Mouse (Mus musculus): ENCODE data around the gene Acacb. TPM values are rescaled to one million over a fixed set of nuclear protein-coding genes. Genes with fewer than 3 reads are reported as not detected.

The Acacb gene
- polyA plus RNA-seq, 1 experiment from 2014 or later = 5.1 TPM

GRCm38 (mm10) chr5:114116586-114116985 is 29.7 kb upstream of the Acacb start:
- Histone ChIP-seq H3K36me3 (ENCODE audit: control insufficient read depth, insufficient read depth, low read length) (peaks cover 39% of the 10 kb centered on the region), H3K9me3 (replicated peaks; ENCODE audit: control insufficient read depth, low read length, poor library complexity, severe bottlenecking) (no peaks in the 10 kb centered on the region), H3K9ac (ENCODE audit: low read depth, low read length) (no peak overlapping the region), H3K27me3 (ENCODE audit: control insufficient read depth, insufficient read depth, low read depth, low read length) (no peaks in the 10 kb centered on the region), H3K4me3 (ENCODE audit: low read depth, low read length) (no peak overlapping the region), H3K4me1 (ENCODE audit: control insufficient read depth, insufficient read depth, low read length) (no peaks in the 10 kb centered on the region), H3K4me2 (ENCODE audit: low read length) (no peak overlapping the region), H3K27ac (ENCODE audit: low read length) (no peak overlapping the region)
- WGBS = 94% methylated on average over 7 of the region's 7 CpGs
- ATAC-seq = no peak

DNA sequence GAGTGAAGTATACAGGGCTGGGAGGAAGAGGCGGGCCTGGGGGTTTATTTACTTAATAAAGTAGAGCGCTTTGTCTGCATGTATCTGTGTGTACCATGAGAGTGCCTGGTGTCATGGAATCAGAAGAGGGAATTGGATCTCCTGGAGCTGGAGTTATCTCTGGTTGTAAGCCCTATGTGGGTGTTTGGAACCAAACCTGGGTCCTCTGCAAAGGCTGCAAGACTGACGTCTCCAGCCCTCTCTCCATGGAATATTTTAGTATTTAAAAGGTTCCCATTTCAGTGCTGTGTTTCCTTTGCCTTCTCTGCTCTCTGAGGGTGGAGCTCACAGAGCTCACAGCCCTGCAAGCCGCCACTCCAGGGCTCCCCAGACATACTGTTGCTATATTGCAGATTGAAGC is 26.5 kb upstream of the Acacb start:
- no peaks in the 10 kb centered on the region for H3K27me3 ChIP-seq (ENCODE audit: control insufficient read depth, insufficient read depth, low read depth, low read length)
- no peaks in the 10 kb centered on the region for H3K9me3 ChIP-seq (replicated peaks; ENCODE audit: control insufficient read depth, low read length, poor library complexity, severe bottlenecking)
- 91% methylated on average over 4 of the region's 4 CpGs for WGBS
- no peaks in the 10 kb centered on the region for H3K4me1 ChIP-seq (ENCODE audit: control insufficient read depth, insufficient read depth, low read length)
- H3K4me2 ChIP-seq (ENCODE audit: low read length) = no peak overlapping the region
- ATAC-seq = no peak
- no peak overlapping the region for H3K27ac ChIP-seq (ENCODE audit: low read length)
- H3K9ac ChIP-seq (ENCODE audit: low read depth, low read length) = no peak overlapping the region
- peaks cover 48% of the 10 kb centered on the region for H3K36me3 ChIP-seq (ENCODE audit: control insufficient read depth, insufficient read depth, low read length)
- H3K4me3 ChIP-seq (ENCODE audit: low read depth, low read length) = no peak overlapping the region

DNA sequence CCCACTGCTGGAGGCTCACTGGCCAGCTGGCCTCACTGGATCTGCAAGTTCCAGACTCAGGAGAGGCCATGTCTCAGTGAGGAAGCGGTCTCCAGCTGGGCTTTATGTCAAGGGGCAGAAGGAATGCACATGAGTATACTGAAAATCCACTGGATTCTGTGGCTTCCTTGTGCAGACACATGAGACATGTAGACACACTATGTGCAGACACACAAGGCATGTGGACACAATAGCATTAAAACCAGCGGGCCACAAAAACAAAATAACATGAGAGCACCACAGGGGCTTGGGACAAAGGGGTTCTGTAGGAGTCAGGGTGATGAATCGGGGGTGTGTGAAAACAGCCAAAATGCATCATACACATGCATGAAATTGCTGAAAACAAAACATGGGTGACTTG is 20.3 kb upstream of the Acacb start:
- 92% methylated on average over 3 of the region's 3 CpGs for WGBS
- ATAC-seq = no peak
- 0 out of 2 replicates have a peak, but pooled peaks cover 3% of the 10 kb centered on the region for H3K4me1 ChIP-seq (ENCODE audit: control insufficient read depth, insufficient read depth, low read length)
- H3K9me3 ChIP-seq (replicated peaks; ENCODE audit: control insufficient read depth, low read length, poor library complexity, severe bottlenecking) = no peaks in the 10 kb centered on the region
- H3K9ac ChIP-seq (ENCODE audit: low read depth, low read length) = no peak overlapping the region
- no peaks in the 10 kb centered on the region for H3K27me3 ChIP-seq (ENCODE audit: control insufficient read depth, insufficient read depth, low read depth, low read length)
- H3K27ac ChIP-seq (ENCODE audit: low read length) = no peak overlapping the region
- H3K4me2 ChIP-seq (ENCODE audit: low read length) = no peak overlapping the region
- H3K36me3 ChIP-seq (ENCODE audit: control insufficient read depth, insufficient read depth, low read length) = peaks cover 25% of the 10 kb centered on the region
- no peak overlapping the region for H3K4me3 ChIP-seq (ENCODE audit: low read depth, low read length)

- Histone ChIP-seq H3K4me3 (ENCODE audit: low read depth, low read length) (peak overlapping the region; percentile 61; the same call in 1 of the 2 replicates), H3K36me3 (ENCODE audit: control insufficient read depth, insufficient read depth, low read length) (peaks cover 20% of the 10 kb centered on the region), H3K9ac (ENCODE audit: low read depth, low read length) (no peak overlapping the region), H3K27ac (ENCODE audit: low read length) (no peak overlapping the region), H3K9me3 (replicated peaks; ENCODE audit: control insufficient read depth, low read length, poor library complexity, severe bottlenecking) (no peaks in the 10 kb centered on the region), H3K27me3 (ENCODE audit: control insufficient read depth, insufficient read depth, low read depth, low read length) (no peaks in the 10 kb centered on the region), H3K4me2 (ENCODE audit: low read length) (peak overlapping the region; percentile 90; the same call in 1 of the 2 replicates), H3K4me1 (ENCODE audit: control insufficient read depth, insufficient read depth, low read length) (peaks cover 5% of the 10 kb centered on the region)
- ATAC-seq = no peak
- WGBS = 89% methylated on average over 7 of the region's 7 CpGs
Measured at GRCm38 (mm10) chr5:114126499-114127244, 19.7 kb upstream of the Acacb start.

GRCm38 (mm10) chr5:114127374-114128349 is 18.7 kb upstream of the Acacb start, which contains the start of gene Alkbh2:
Gene Alkbh2 (minus strand): TSS chr5:114128218.
- peak within 1 kb of the TSS; percentile 61 for H3K4me3 ChIP-seq (ENCODE audit: low read depth, low read length)
- peak within 1 kb of the TSS; percentile 80 for H3K9ac ChIP-seq (ENCODE audit: low read depth, low read length)
- peak; percentile 12 for ATAC-seq
- under 1% methylated on average over 67 of the region's 69 CpGs for WGBS
- H3K4me1 ChIP-seq (ENCODE audit: control insufficient read depth, insufficient read depth, low read length) = peaks cover 7% of the 10 kb centered on the region
- peak within 1 kb of the TSS; percentile 85 for H3K27ac ChIP-seq (ENCODE audit: low read length)
- H3K36me3 ChIP-seq (ENCODE audit: control insufficient read depth, insufficient read depth, low read length) = peaks cover 10% of the 10 kb centered on the region
- peak within 1 kb of the TSS; percentile 90 for H3K4me2 ChIP-seq (ENCODE audit: low read length)
- H3K27me3 ChIP-seq (ENCODE audit: control insufficient read depth, insufficient read depth, low read depth, low read length) = no peaks in the 10 kb centered on the region
- H3K9me3 ChIP-seq (replicated peaks; ENCODE audit: control insufficient read depth, low read length, poor library complexity, severe bottlenecking) = no peaks in the 10 kb centered on the region

DNA sequence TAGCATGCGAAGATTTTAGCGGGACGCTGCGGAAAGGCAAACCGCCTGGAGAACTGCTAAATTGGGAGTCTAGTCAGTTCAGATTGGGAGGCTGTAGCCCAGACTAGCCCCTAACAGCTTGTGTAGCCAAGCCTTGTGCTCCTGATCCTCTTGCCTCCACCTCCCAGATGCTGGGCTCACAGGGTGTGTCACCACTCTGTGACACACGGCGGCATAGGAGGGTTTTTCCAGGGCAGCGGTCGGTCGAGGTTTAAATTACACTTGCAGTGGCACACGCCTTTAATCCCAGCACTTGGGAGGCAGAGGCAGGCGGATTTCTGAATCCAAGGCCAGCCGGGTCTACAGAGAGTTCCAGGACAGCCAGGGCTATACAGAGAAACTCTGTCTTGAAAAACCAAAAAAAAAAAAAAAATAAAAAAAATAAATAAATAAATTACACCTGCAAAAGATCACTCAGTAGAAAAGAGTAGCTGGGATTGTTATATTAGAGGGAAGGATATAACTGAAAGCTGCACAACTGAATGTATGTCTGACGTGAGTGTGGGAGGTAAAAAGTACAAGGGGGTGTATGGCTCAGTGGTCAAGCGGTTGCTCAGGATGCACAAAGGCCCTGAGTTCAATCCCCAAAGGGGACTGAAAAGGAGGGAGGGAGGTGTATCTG is 16.7 kb upstream of the Acacb start:
- Histone ChIP-seq H3K36me3 (ENCODE audit: control insufficient read depth, insufficient read depth, low read length) (no peaks in the 10 kb centered on the region), H3K9me3 (replicated peaks; ENCODE audit: control insufficient read depth, low read length, poor library complexity, severe bottlenecking) (no peaks in the 10 kb centered on the region), H3K4me1 (ENCODE audit: control insufficient read depth, insufficient read depth, low read length) (peaks cover 7% of the 10 kb centered on the region), H3K9ac (ENCODE audit: low read depth, low read length) (no peak overlapping the region), H3K4me3 (ENCODE audit: low read depth, low read length) (peak overlapping the region; percentile 92), H3K4me2 (ENCODE audit: low read length) (peak overlapping the region; percentile 74), H3K27ac (ENCODE audit: low read length) (no peak overlapping the region), H3K27me3 (ENCODE audit: control insufficient read depth, insufficient read depth, low read depth, low read length) (no peaks in the 10 kb centered on the region)
- ATAC-seq = no peak
- WGBS = 81% methylated on average over 15 of the region's 15 CpGs

GRCm38 (mm10) chr5:114130211-114130605 is 16.1 kb upstream of the Acacb start, which contains the start of gene Ung:
Gene Ung (plus strand): TSS chr5:114130386.
- peak within 1 kb of the TSS; percentile 60 for H3K27ac ChIP-seq (ENCODE audit: low read length)
- ATAC-seq = peak; percentile 63
- H3K9me3 ChIP-seq (replicated peaks; ENCODE audit: control insufficient read depth, low read length, poor library complexity, severe bottlenecking) = no peaks in the 10 kb centered on the region
- H3K4me1 ChIP-seq (ENCODE audit: control insufficient read depth, insufficient read depth, low read length) = peaks cover 7% of the 10 kb centered on the region
- H3K36me3 ChIP-seq (ENCODE audit: control insufficient read depth, insufficient read depth, low read length) = no peaks in the 10 kb centered on the region
- no peaks in the 10 kb centered on the region for H3K27me3 ChIP-seq (ENCODE audit: control insufficient read depth, insufficient read depth, low read depth, low read length)
- H3K4me2 ChIP-seq (ENCODE audit: low read length) = peak within 1 kb of the TSS; percentile 74
- under 1% methylated on average over 24 of the region's 29 CpGs for WGBS
- peak within 1 kb of the TSS; percentile 92 for H3K4me3 ChIP-seq (ENCODE audit: low read depth, low read length)
- peak within 1 kb of the TSS; percentile 69 for H3K9ac ChIP-seq (ENCODE audit: low read depth, low read length)

DNA sequence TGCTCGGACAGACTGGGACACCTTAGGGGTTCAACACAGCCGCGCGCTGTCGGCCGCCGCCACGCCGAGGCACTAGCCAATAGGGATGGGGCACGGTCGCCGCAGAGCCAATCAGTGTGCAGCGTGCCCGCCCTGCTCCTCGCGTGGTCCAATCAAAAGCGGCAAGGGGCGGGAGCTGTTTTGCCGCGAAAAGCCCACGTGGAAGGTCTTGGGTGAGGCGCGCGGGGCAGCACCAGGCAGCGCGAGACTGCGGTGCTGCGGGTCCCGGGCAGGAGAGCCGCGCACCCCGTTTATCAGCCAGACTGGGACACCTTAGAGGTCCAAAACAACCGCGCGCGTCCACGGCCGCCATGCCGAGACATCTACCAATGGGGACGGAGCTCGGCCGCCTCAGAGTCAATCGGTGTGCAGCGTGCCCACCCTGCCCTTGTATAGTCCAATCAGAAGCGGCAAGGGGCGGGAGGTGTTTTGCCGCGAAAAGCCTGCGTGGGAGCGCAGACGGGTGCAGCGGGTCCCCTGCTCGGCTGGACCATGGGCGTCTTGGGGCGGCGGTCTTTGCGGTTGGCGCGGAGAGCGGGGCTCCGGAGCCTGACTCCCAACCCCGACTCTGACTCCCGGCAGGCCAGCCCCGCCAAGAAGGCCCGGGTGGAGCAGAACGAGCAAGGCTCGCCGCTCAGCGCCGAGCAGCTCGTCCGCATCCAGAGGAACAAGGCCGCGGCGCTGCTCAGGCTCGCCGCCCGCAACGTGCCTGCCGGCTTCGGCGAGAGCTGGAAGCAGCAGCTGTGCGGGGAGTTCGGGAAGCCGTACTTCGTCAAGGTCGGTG is 15.4 kb upstream of the Acacb start:
- Histone ChIP-seq H3K4me2 (ENCODE audit: low read length) (peak overlapping the region; percentile 74), H3K4me3 (ENCODE audit: low read depth, low read length) (peak overlapping the region; percentile 92), H3K9ac (ENCODE audit: low read depth, low read length) (peak overlapping the region; percentile 69), H3K27me3 (ENCODE audit: control insufficient read depth, insufficient read depth, low read depth, low read length) (no peaks in the 10 kb centered on the region), H3K36me3 (ENCODE audit: control insufficient read depth, insufficient read depth, low read length) (no peaks in the 10 kb centered on the region), H3K4me1 (ENCODE audit: control insufficient read depth, insufficient read depth, low read length) (peaks cover 7% of the 10 kb centered on the region), H3K27ac (ENCODE audit: low read length) (no peak overlapping the region; the same call in 1 of the 2 replicates), H3K9me3 (replicated peaks; ENCODE audit: control insufficient read depth, low read length, poor library complexity, severe bottlenecking) (no peaks in the 10 kb centered on the region)
- under 1% methylated on average over 87 of the region's 87 CpGs for WGBS
- peak; percentile 97 for ATAC-seq
